Mouse (Mus musculus): ENCODE measurements around the gene Pspc1.
"Not testable (repeated sequence)": the region's sequence is repeated elsewhere in the genome, so short reads cannot be mapped to it uniquely, and the experiment has no call there.

Pspc1 gene

DNA sequence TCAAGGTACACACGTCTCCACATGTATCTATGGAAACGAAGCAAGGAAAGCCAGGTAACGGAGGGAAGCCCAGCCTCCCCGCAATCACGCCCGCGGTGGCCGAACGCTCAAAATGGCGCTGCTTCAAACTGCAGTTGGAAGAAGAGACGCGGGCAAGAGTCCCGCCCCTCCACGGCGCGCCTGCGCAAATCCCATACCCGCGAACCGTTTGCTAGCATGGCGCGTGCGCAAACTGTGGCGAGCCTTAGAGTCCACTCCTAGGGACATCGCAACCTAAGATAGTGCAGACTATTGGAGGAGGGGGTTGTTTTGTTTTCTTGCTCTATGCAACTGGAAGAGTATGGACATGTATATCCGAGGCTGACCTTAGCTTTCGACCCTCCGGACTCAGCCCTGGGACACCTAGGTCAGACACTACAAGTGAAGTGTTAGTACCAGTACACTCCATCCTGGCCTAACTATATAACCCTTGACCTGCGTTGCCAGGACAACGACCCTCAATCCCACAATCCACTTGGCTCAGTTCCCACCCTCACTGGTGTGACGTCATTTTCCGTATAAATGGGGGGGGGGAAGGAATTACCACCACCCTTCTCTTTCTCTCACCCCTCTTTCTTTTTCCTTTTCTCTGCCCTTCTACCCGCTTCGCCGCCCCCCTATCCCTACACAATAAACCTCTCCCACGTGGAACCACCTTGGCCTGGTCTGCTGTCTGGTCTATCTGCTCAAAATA, at the start of gene Pspc1:
Gene Pspc1, minus strand, starts transcription at position 117 of the 733 bp plus-strand sequence.
- peak; percentile 100 for DNase-seq (ENCODE audit: low spot score)

DNA sequence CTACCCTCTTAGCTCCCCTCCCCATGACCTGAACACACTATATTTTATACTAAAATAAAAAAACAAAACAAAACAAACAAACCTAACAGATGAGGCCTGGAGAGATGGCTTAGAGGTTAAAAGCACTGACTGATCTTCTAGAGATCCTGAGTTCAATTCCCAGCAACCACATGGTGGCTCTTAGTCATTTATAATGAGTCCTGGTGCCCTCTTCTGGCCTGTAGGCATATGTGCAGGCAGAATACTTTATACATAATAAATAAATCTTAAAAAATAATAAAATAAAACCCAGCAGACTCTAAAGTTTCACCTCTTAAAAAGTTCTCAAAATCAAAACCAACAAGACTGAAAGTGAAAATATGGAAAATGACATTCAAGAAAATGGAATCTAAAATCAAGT, 46.4 kb upstream of the Pspc1 start:
- no peak for DNase-seq (ENCODE audit: low spot score)

DNA sequence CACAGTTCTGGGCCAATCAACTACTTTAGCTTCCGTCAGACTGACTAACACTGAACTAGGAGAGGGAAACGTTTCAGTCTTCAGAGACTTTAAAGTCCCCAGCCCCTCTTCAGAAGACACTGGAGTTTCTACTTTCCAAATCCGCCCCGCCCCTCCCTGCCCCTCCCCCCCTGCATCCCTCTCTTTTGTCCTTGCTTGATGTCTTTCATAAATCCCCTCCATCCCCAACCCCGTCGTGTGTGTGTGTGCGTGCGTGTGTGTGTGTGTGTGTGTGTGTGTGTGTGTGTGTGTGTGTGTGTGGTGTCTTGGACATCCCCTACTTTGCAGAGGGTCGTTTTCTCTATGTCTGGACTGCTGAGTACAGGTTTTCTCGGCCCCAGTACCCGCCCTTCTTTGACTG, 39.5 kb upstream of the Pspc1 start:
- no peak for DNase-seq (ENCODE audit: low spot score)

DNA sequence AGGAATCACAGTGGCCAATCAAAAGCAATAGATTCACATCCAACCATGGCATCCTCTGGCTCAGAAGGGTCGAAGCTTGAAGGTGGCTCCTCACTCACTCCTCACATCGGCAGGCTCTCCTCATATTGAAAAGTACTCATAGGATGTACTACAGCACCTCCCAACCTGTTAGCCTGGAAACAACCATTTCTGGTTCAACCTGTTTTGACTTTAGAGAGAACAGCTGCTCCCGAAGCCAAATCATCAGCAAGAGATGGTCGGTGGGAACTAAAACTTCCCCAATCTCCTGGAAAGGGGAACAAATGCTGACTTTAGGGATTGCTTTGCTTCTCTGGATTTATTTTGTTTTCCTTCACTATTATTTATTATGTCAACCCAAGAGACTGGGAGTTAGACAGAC, 39.0 kb upstream of the Pspc1 start:
- no peak for DNase-seq (ENCODE audit: low spot score)

DNA sequence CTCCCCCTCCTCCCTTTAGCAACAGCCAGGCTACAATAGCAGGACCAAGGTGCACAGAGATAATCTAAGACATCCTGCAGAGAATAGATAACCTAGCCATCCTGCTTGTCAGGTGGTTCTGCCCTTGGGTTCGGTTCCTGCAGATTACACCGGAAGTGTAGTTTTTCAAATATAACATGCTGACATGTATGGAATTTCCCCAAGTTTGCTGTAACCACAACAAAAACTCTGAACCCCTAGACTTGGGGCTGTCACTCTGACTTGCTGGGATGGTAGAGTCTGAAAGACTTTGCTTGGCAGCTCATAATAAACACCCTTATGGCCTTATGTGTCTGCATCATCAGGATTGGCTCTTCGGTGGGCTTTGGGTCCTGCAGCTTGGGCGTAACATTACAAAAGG, 38.4 kb upstream of the Pspc1 start:
- DNase-seq (ENCODE audit: low spot score) = no peak

DNA sequence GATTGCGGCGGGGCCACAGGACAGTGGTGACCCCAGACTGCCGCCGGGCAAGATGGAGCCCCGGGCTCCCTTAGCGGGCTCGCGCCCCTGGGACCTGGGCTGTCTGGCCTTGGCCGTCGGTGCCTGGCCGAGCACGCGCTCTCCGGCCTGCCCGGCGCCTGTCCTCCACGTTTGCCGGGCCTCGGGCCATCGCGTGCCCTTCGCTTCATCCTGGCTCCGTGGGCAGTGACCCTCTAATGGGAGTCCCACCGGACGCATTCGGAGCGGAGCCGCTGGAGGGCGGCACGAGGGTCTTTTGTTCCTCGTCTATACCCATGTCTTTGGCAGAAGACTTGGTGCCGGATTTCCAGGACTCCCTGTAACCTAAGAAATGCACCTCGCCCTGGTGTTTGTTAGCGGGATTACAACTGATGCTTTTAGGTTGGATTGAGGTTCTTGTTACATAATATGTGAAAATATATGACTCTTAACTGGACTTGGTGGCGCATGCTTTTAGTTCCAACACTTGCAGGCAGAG, 34.5 kb upstream of the Pspc1 start:
- DNase-seq (ENCODE audit: low spot score) = peak; percentile 89

DNA sequence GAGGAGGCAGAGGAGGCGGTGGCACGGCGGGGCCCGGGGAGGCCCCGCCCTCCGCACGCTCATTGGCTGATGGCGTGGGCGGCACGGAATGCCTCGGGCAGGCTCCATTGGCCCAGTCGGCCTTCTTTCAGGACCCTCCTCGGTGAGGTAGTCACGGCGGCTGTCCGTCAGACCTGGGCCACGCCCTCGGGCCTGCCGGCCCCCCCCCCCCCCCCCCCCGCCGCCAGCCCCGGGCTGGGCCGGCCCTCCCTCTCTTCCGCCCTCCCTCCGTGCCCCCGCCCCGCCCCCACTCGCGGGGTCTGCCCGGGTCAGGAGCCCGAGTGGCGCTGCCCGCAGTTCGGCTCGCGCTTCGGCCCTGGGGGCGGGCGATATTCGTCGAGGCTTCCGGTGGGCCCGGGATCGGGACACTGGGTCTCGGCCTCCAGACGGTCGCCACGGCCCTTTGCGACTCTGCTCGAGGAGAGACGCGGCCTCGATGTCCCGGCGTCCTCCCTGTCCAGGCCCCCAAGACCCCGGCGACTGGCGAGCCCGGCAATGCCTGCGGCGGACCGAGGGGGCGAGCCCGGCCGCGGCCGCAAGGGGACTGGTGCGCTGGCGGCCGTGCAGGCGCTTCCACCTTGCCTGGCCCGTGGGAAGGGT, 33.7 kb upstream of the Pspc1 start, which contains the start of gene Zmym5:
Gene Zmym5, minus strand, starts transcription at position 16 of the 639 bp plus-strand sequence.
- peak; percentile 81 for DNase-seq (ENCODE audit: low spot score)

DNA sequence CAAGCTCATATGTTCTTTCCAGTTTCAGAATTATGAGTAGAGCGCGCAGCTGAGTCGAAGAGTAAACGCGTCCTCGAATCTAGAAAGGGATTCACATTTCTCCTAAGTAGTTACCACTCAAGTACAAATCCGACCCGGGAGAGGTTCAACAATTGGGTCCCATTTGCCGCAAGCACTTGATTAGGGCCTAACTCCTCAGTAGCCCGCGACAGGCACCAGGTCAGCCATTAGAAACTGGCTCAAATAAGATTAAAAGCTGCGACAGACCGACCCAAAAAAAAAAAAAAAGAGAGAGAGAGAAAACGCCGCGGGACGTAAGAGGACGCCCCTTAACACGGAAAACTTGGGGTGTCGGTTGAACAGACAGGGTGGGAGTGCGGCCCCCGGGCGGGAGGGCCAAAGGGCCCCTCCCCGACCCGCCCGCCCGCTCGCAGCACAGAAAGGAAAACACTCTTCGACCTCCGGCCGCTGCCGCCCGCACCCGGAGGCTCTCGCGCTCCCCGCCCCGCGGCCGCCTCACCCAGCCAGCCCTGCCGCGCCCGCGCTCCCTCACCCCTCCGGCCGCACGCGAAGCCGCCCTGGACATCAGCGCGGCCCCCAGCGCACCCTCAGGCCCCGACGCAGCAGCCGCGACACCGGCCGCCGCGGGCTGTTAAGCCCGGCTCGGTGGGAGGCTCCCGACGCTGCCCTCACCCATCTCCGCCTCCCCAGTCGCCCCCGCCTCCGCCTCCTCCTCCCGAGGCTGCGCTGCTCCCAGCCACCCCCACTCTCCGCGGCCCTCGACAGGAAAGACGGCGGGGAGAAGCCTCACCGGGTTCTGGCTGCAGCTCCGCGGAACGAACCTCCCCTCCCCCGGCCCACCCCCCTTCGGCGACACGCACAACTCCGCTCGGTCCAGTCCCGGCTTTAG, 32.9 kb upstream of the Pspc1 start:
- DNase-seq (ENCODE audit: low spot score) = peak; percentile 45

DNA sequence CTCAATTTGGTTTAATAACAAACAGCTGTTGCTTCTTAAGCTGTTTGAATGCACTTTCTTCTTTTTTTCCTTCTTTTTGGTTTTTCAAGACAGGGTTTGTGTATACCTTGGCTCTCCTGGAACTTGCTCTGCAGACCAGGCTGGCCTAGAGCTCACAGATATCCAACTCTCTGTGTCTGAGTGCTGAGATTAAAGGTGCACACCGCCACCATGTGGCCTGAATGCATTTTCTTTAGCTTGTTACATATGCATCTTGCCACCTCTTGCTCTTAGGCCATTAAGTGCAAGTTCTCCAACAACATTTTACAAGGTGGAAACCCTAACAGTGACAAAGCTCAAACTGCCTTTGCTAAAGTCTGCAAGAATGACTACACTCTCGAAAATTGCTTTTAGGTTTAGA, 15.1 kb upstream of the Pspc1 start:
- DNase-seq (ENCODE audit: low spot score) = peak; percentile 79

DNA sequence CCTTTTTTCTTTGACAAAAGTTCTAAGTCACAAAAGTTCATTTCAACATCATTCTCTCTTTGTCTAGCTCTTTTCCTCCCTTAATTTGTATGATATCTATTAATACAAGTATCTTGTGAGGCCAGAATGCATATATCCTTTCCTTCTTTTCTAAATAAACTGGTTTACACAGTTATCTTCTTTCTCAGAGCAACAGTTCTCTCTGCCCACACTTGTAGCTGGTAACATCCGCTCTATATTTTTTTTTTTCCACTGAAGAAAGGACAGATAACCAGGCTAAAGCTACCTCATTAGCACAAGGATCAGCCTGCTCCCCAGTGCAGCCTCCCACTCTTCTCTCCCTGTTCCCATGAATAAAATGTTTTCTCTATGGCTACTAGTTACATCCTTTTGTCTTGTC, 6.5 kb upstream of the Pspc1 start:
- no peak for DNase-seq (ENCODE audit: low spot score)

DNA sequence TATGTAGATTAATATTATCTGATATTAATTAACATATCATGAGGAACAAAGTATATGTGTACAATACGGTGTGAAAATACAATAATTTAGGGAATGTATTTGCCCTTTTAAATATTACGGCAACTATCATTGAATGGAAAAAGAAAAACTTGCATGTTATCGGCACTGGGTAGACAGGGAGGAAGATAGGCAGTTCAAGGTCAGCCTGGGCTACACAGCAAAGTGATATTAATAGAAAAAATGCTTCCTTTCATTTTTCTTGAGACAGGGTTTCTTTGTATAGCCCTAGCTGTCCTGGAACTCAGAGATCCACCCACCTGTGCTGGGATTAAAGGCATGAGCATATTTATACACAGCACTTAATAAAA, 801 bp upstream of the Pspc1 start:
- no peak for DNase-seq (ENCODE audit: low spot score)

DNA sequence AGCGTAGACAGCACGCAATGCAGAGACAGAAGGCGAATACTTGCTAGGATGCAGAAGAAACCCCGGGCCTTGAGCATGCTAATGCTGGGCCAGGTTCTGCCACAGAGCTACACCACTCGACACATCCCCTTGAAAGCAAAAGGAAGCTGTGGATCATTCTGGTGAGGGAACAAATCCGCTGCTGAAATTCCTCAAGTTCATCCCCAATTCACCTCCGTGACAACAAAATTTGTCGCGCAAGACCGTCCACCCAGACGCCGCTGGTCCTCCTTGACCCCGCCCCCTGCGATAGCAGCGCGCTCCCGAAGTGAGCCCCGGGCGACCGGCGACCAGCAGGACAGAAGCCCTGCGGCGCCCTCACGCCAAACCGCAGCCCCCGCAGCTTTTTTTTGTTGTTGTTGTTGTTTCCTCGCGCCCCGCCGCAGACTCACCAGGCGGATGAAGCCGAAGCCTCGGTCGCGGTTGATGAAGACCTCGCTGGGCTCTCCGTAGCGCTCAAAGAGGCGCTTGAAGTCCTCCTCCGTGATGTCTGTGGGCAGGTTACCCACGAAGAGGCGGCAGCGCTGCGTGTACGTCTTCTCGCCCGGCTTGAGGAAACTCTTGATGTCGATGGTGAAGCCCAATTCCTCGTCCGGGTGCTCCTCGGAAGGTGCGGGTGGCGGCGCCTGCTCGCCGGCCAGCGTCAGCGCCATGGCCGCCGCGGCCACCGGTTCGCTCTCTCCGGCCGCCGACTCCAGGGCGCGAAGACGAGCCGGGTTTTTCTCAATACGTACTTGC, 568 bp downstream of the Pspc1 start:
- DNase-seq (ENCODE audit: low spot score) = peak; percentile 66

DNA sequence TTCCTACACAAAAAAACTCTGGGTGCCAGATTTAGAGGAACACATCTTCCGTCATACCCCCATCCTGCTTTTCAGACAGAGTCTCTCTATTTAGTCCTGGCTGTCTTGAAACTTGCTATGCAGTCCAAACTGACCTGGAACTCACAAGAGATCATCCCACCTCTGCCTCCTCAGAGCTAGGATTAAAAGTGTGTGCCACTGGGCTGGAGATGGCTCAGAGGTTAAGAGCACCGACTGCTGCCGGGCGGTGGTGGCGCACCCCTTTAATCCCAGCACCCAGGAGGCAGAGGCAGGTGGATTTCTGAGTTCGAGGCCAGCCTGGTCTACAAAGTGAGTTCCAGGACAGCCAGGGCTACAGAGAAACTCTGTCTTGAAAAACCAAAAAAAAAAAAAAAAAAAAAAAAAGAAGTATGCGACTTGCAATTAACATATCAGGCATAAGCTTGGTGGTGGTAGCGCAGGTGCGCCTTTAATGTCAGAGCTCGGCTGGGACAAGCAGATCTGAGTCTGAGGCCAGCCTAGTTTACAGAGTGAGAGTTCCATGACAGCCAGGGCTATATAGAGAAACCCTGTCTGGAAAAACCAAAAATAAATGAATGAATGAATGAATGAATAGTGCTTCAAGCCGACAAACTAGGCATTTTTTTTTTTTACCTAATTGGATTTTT, 1.4 kb downstream of the Pspc1 start:
- no peak for DNase-seq (ENCODE audit: low spot score)

DNA sequence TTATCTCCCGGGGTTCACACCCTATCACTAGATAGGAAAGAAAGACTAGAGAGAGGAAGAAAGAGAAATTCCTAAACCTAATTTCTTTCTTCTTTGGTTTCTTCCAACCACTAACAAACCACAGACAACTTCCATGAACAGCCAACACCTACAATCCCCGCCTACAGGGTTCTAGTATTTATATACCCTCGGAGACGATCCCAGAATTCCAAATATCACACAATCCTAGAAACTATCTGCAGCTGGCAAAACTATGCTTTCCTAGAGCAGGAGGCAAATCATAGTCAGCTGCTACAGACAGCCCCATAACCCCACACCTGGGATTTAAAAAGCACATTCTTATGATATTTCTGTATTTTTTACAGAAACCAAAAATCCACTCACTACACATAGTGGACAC, 2.7 kb downstream of the Pspc1 start:
- DNase-seq (ENCODE audit: low spot score) = no peak

DNA sequence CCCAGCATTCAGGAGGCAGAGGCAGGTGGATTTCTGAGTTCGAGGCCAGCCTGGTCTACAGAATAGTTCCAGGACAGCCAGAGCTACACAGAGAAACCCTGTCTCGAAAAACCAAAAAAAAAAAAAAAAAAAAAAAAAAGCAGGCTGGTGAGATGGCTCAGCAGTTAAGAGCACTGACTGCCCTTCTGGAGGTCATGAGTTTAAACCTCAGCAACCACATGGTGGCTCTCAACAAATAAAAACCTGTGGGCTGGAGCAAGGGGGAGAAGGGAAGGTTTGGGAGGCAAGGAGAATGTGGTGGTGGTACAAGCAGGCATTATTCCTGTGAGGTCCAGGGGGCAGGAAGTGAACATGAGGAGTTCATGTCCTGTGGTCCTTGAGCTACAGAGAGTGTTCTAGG, 11.7 kb downstream of the Pspc1 start:
- not testable (repeated sequence) for DNase-seq (ENCODE audit: low spot score)

DNA sequence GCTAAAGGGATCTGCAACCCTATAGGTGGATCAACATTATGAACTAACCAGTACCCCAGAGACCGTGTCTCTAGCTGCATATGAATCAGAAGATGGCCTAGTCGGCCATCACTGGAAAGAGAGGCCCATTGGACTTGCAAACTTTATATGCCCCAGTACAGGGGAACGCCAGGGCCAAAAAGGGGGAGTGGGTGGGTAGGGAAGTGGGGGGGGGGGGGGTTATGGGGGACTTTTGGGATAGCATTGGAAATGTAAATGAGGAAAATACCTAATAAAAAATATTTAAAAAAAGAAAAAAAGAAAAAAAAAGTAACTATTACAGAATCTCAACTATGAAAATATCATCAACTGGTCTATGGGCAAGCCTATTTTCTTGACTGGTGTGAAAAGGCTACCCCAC, 13.0 kb downstream of the Pspc1 start:
- not testable (repeated sequence) for DNase-seq (ENCODE audit: low spot score)

DNA sequence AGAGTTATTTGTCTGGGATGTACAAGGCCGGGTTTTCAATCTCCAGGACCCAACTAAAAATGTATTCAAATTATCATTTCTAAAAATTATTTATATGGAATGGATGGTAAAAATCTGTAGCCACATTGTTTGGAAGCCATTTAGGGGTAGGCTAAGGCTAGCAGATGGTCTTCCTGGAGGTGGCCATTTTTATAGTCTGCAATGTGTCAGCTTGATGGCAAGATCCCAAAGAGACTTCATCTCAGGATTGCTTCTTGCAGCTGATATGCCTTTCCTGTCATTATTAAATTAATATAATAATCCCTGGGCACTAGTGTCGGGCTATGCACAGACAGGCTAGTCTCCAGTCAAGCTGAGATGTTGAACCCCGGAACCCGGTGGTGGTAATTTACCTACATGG, 26.8 kb downstream of the Pspc1 start:
- no peak for DNase-seq (ENCODE audit: low spot score)

DNA sequence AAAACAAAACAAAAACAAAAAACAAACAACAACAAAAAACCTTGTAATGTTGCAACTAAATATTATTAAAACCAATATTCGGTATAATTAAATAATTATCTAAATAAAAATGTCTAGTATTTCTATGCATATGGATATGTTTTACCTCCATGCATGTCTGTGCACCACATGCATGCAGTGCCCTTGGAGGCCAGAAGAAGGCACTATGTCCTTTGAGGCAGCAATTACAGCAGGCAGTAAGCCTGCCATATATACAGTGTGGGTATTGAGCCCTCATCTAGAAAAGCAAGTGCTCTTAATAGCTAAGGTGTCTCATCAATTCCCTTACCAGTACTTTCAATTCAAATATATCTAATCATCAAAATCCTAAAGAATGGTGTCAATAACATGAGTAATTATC, 37.9 kb downstream of the Pspc1 start:
- DNase-seq (ENCODE audit: low spot score) = no peak

DNA sequence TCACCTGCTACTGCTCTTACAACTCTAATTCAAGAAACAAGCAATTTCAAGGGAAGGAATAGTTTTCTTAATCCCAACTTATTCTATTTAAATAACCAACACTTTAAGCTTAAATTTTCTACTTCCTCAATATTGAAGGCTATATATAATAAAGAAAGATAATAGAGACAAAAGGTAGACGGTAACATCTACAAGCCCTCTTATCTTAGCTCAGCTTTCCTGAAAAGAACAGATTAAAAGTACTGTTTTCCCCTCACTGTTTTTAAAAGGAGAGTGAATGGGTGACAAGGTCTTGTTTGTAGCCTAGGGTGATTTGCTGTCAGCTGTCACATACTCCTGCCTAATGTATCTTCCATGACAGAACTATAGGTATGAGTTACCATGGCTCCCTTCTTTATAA, 51.6 kb downstream of the Pspc1 start:
- no peak for DNase-seq (ENCODE audit: low spot score)

DNA sequence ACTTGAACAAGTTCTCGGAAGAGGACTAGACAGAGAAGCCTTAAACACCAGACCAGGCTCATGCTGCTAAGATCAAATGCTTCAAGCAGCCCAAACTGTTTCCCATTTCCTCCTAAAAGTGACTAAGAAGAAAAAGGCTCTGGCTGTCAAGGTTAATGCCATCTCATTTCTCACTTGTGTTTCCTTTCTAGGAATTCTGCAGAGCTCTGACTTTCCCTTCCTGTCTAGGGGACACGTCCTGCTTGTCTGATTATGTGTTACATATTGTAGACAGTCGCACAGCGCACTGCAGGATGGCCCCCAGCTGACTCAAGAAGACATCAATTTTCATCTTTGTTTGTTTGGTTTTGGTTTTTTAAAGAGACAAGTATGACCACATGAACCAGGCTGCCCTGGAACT, 72.4 kb downstream of the Pspc1 start:
- DNase-seq (ENCODE audit: low spot score) = no peak

DNA sequence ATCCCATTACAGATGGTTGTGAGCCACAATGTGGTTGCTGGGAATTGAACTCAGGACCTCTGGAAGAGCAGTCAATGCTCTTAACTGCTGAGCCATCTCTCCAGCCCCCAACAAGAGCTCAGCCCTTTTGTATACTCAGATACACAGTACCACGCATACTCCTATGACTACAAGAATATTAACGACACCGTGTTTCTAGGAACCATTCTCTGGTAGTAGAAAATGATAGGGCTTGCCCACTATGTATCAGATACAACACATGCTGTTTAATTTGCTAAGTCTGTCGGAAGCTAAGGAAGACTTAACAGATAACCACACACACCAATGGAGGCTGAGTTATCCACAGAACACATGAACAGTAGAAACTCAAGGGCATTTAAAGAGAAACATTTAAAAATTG, 75.5 kb downstream of the Pspc1 start:
- no peak for DNase-seq (ENCODE audit: low spot score)

All from retina, embryonic 14.5 days (tissue).